Mouse (Mus musculus) ES-E14 (cell line): ENCODE results near the gene Ccdc130. TPM values are rescaled to one million over a fixed set of nuclear protein-coding genes. Genes with fewer than 3 reads are reported as not detected.
A peak's percentile ranks its signal among the peaks of the same experiment; 100 is the strongest.

Experiments used
- DNase-seq: peaks from one replicate; pipeline ENCODE4 v3.0.0-alpha.2; 2013; ENCODE audit warnings: low read depth, low spot score
- H3K27ac ChIP-seq: 2 replicates; pipeline ENCODE4 v1.5.1; 2012; ENCODE audit warnings: low read depth, mild to moderate bottlenecking, low read length, moderate library complexity, mixed read lengths; ENCODE audit not compliant: poor library complexity, insufficient read depth, severe bottlenecking
- H3K36me3 ChIP-seq: 2 replicates; pipeline ENCODE4 v1.6.1; 2012; ENCODE audit warnings: mild to moderate bottlenecking, low read length, moderate library complexity, mixed read lengths; ENCODE audit not compliant: control insufficient read depth, poor library complexity, insufficient read depth, severe bottlenecking
- H3K4me1 ChIP-seq, 2 experiments: fragments of 150-350 bp in 1 of 2; sonication (generic) in 1 of 2; 2 replicates each; pipeline ENCODE4 v1.6.1; 2012; ENCODE audit warnings: low read length in 2 of 2, mild to moderate bottlenecking in 1 of 2, mixed read lengths in 1 of 2; ENCODE audit not compliant: control insufficient read depth in 2 of 2, insufficient read depth in 2 of 2, poor library complexity in 1 of 2
- H3K4me3 ChIP-seq, 2 experiments: fragments of 150-350 bp in 1 of 2; sonication (generic) in 1 of 2; 2 replicates each; pipeline ENCODE4 v1.5.1; 2012; ENCODE audit warnings: low read length in 2 of 2, low read depth in 1 of 2, mild to moderate bottlenecking in 1 of 2, mixed read lengths in 1 of 2; ENCODE audit not compliant: insufficient read depth in 1 of 2, poor library complexity in 1 of 2, severe bottlenecking in 1 of 2
- H3K9ac ChIP-seq: 2 replicates; pipeline ENCODE4 v1.6.1; 2012; ENCODE audit warnings: low read depth, mild to moderate bottlenecking, low read length, mixed read lengths; ENCODE audit not compliant: poor library complexity, insufficient read depth, severe bottlenecking
- H3K9me3 ChIP-seq: fragments of 150-350 bp; sonication (generic); 2 replicates; pipeline ENCODE4 v1.6.1; 2012; ENCODE audit warnings: low read depth, mild to moderate bottlenecking, low read length; ENCODE audit not compliant: control insufficient read depth, insufficient read depth
- CHD2 ChIP-seq: IDR thresholded peaks from 2 replicates; pipeline ENCODE4 v1.6.1; 2014; ENCODE audit warnings: mild to moderate bottlenecking, low read depth, low read length, inconsistent platforms
- HCFC1 ChIP-seq: IDR thresholded peaks from 2 replicates; pipeline ENCODE4 v1.6.1; 2012; ENCODE audit warnings: low read length, inconsistent platforms, borderline replicate concordance; ENCODE audit not compliant: insufficient read depth
- MAFK ChIP-seq: IDR thresholded peaks from 2 replicates; pipeline ENCODE4 v1.6.1; 2014; ENCODE audit warnings: mild to moderate bottlenecking, low read depth, low read length, inconsistent platforms; ENCODE audit not compliant: insufficient read depth
- ZC3H11A ChIP-seq: IDR thresholded peaks from 2 replicates; pipeline ENCODE4 v1.6.1; 2012; ENCODE audit warnings: low read depth, mild to moderate bottlenecking, inconsistent platforms, low read length, borderline replicate concordance
- ZNF384 ChIP-seq: IDR thresholded peaks from 2 replicates; pipeline ENCODE4 v1.6.1; 2012; ENCODE audit warnings: low read depth, low read length, inconsistent platforms
- in situ Hi-C, 2 experiments: fragments of 600-800 bp; cut with MboI; formaldehyde crosslinking; loops; one replicate each; pipeline ENCODE4 v1.15.1; 2025; ENCODE audit warnings: low sequenced_read_pairs in 2 of 2, inconsistent platforms in 1 of 2; ENCODE audit not compliant: unreplicated experiment in 2 of 2
- total RNA-seq: library from RNA; depleted of rRNA; stranded (reverse); fragments of 300-350 nt; gene quantifications from 2 replicates; pipeline ENCODE4 v1.2.3, GENCODE M21; 2012

The Ccdc130 gene
- total RNA-seq, 1 experiment = 14.9 TPM

GRCm38 (mm10) chr8:84223322-84224029, 46.7 kb downstream of the Ccdc130 start:
- in situ Hi-C loops = no loop called here
- Histone ChIP-seq H3K4me3 (peak overlapping the region; percentile 42 to 48), H3K9me3 (no peaks in the 10 kb centered on the region), H3K27ac (no peak overlapping the region), H3K9ac (0 out of 2 replicates have a peak overlapping the region, but pooled peaks have one; percentile 24), H3K4me1 (peaks cover 2 to 6% of the 10 kb centered on the region in 2 experiments; a peak in 1 of 4 replicates), H3K36me3 (peaks cover 21% of the 10 kb centered on the region)
- peak; percentile 62 for DNase-seq
- TF ChIP-seq ZNF384 = no peak
- no peak for TF ChIP-seq HCFC1
- no peak for TF ChIP-seq CHD2
- no peak for TF ChIP-seq ZC3H11A
- TF ChIP-seq MAFK = no peak

- TF ChIP-seq ZC3H11A = no peak
- peak; percentile 68 for TF ChIP-seq MAFK
- DNase-seq = no peak
- peak overlapping the region; percentile 42 to 48 for H3K4me3 ChIP-seq
- H3K4me1 ChIP-seq = peaks cover 2 to 6% of the 10 kb centered on the region in 2 experiments; a peak in 1 of 4 replicates
- H3K9ac ChIP-seq = 0 out of 2 replicates have a peak overlapping the region, but pooled peaks have one; percentile 24
- H3K27ac ChIP-seq = peak overlapping the region; percentile 43; the same call in 1 of the 2 replicates
- peaks cover 23% of the 10 kb centered on the region for H3K36me3 ChIP-seq
- in situ Hi-C loops = no loop called here
- no peaks in the 10 kb centered on the region for H3K9me3 ChIP-seq
Measured at GRCm38 (mm10) chr8:84222566-84223165, 47.5 kb downstream of the Ccdc130 start.

GRCm38 (mm10) chr8:84220105-84220504, 50.1 kb downstream of the Ccdc130 start:
- Histone ChIP-seq H3K9ac (no peak overlapping the region), H3K36me3 (peaks cover 42% of the 10 kb centered on the region), H3K4me1 (peaks cover 2 to 6% of the 10 kb centered on the region in 2 experiments; a peak in 1 of 4 replicates), H3K27ac (no peak overlapping the region), H3K9me3 (no peaks in the 10 kb centered on the region), H3K4me3 (no peak overlapping the region)
- DNase-seq = no peak
- in situ Hi-C loops = no loop called here
- no peak for TF ChIP-seq ZC3H11A
- no peak for TF ChIP-seq MAFK
- TF ChIP-seq CHD2 = no peak

DNA sequence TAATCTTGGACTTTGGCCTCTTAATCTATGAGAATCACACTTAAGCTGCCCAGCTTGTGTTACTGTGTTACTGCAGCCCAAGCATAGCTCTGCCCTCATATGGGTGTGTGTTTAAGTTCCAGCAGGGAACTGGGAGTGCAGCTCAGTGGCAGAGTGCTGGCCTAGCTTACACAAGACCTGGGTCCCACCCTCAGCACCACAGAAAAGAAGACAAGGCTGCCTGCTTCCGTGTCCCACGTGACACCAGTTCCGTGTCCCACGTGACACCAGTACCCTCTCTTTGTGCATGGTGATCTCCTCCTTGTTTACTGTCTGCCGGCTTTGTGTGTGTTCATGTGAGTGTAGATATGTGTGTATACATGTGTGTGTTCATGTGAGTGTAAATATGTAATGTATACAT, 52.0 kb downstream of the Ccdc130 start:
- peaks cover 47% of the 10 kb centered on the region for H3K36me3 ChIP-seq
- DNase-seq = no peak
- no peak overlapping the region for H3K27ac ChIP-seq
- H3K9me3 ChIP-seq = no peaks in the 10 kb centered on the region
- no peak for TF ChIP-seq CHD2
- no peak for TF ChIP-seq MAFK
- no peak for TF ChIP-seq ZNF384
- no peak for TF ChIP-seq HCFC1
- TF ChIP-seq ZC3H11A = no peak
- no peak overlapping the region for H3K9ac ChIP-seq
- no peak overlapping the region for H3K4me3 ChIP-seq
- in situ Hi-C loops = no loop called here
- peaks cover 2 to 3% of the 10 kb centered on the region in 2 experiments; a peak in 1 of 4 replicates for H3K4me1 ChIP-seq
